Comparison of ENCODE assay signal across 9 mouse cellular contexts in the genomic region with DNA sequence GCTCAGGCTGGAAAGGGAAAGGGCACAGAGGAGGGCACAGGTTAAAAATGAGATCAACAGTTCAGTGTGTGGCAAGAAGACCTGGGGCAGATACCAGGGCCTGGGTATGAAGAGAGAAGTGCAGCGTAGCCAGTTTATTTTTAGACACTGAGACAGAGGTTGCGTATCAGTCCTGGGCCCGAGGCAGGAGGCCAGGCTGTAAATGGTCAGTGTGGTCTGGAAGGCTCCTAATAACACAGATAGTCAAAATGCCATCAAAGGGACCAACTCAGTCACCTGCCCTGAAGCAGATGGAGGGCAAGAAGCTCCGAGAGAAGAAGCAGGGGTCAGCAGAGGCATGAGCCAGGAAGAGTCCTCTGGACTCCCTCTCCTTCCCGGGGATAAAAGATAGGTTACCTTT. TPM values are rescaled to one million over a fixed set of nuclear protein-coding genes. Genes with fewer than 3 reads are reported as not detected.
DNase-seq lines count a peak whose midpoint lies in the region; ATAC-seq and TF ChIP-seq lines count a peak whose summit lies in the region.
"Had no signal": no experiment of that assay in that cellular context is flagged by ENCODE, and none has a peak within 500 bp of the region (broad histone marks: within the 10 kb centered on the region; RNA-seq: fewer than 3 reads in every experiment).

No protein-coding gene starts in this region.

- H3K4me1 ChIP-seq in midbrain, embryonic 12.5 days: peaks cover 90% of the 10 kb centered on the region
- H3K4me1 ChIP-seq in midbrain, embryonic 10.5 days: peaks cover 99% of the 10 kb centered on the region
- H3K4me1 ChIP-seq in limb, embryonic 10.5 days: peaks cover 70% of the 10 kb centered on the region
- peaks cover 66% of the 10 kb centered on the region for H3K4me1 ChIP-seq in forebrain, embryonic 15.5 days

- ATAC-seq in midbrain, embryonic 12.5 days (ENCODE audit: low FRiP score, low read depth): no peak
- ATAC-seq in forebrain, embryonic 15.5 days (replicated peaks): no peak

- 92% methylated on average over 5 of the region's 5 CpGs for WGBS in midbrain, embryonic 12.5 days
- WGBS in midbrain, embryonic 10.5 days: 87% methylated on average over 5 of the region's 5 CpGs
- 72% methylated on average over 5 of the region's 5 CpGs for WGBS in limb, embryonic 10.5 days
- 87% methylated on average over 5 of the region's 5 CpGs for WGBS in forebrain, embryonic 15.5 days

- H3K9me3 ChIP-seq in midbrain, embryonic 12.5 days: no peaks in the 10 kb centered on the region
- no peaks in the 10 kb centered on the region for H3K9me3 ChIP-seq in midbrain, embryonic 10.5 days (replicated peaks)
- H3K9me3 ChIP-seq in limb, embryonic 10.5 days (replicated peaks): no peaks in the 10 kb centered on the region
- no peaks in the 10 kb centered on the region for H3K9me3 ChIP-seq in forebrain, embryonic 15.5 days

- peak overlapping the region; percentile 93 for H3K27ac ChIP-seq in gastrocnemius, adult 2 months
- H3K27ac ChIP-seq in midbrain, embryonic 12.5 days (replicated peaks): peak overlapping the region; percentile 20; the same call in 1 of the 2 replicates
- H3K27ac ChIP-seq in midbrain, embryonic 10.5 days (replicated peaks): no peak overlapping the region
- H3K27ac ChIP-seq in limb, embryonic 10.5 days: 0 out of 2 replicates have a peak overlapping the region, but pooled peaks have one; percentile 26
- no peak overlapping the region for H3K27ac ChIP-seq in forebrain, embryonic 15.5 days (replicated peaks)
- H3K27ac ChIP-seq: kidney, postnatal 0 days had no signal

- no peaks in the 10 kb centered on the region for H3K27me3 ChIP-seq in midbrain, embryonic 12.5 days
- H3K27me3 ChIP-seq in midbrain, embryonic 10.5 days (ENCODE audit: low read depth, poor library complexity, severe bottlenecking): no peaks in the 10 kb centered on the region
- no peaks in the 10 kb centered on the region for H3K27me3 ChIP-seq in limb, embryonic 10.5 days (ENCODE audit: low read depth, poor library complexity, severe bottlenecking)
- H3K27me3 ChIP-seq in forebrain, embryonic 15.5 days: no peaks in the 10 kb centered on the region

- no peak overlapping the region for H3K9ac ChIP-seq in midbrain, embryonic 12.5 days (replicated peaks)
- H3K9ac ChIP-seq in forebrain, embryonic 15.5 days (replicated peaks): no peak overlapping the region

- H3K4me2 ChIP-seq in midbrain, embryonic 12.5 days (replicated peaks): no peak overlapping the region
- no peak overlapping the region for H3K4me2 ChIP-seq in forebrain, embryonic 15.5 days (replicated peaks)

- no peak for TF ChIP-seq CTCF in gastrocnemius, adult 2 months (IDR thresholded peaks at IDR 0.05)

- intact Hi-C loops in gastrocnemius, adult 2 months (cut with DNase I): no loop called here
- intact Hi-C loops in gastrocnemius, postnatal 36 days (cut with DNase I): no loop called here
- intact Hi-C loops in left cerebral cortex, postnatal 4 days (cut with DNase I): no loop called here

- H3K36me3 ChIP-seq in midbrain, embryonic 12.5 days: no peaks in the 10 kb centered on the region
- H3K36me3 ChIP-seq in midbrain, embryonic 10.5 days: peaks cover 8% of the 10 kb centered on the region
- H3K36me3 ChIP-seq in limb, embryonic 10.5 days: peaks cover 2% of the 10 kb centered on the region
- no peaks in the 10 kb centered on the region for H3K36me3 ChIP-seq in forebrain, embryonic 15.5 days

- peak; percentile 82 for DNase-seq in gastrocnemius, adult 2 months
- DNase-seq in gastrocnemius, postnatal 36 days: no peak
- DNase-seq in midbrain, embryonic 10.5 days (ENCODE audit: low spot score): no peak
- DNase-seq in limb, embryonic 10.5 days (ENCODE audit: low spot score): no peak
- DNase-seq in left cerebral cortex, postnatal 4 days: no peak
- no peak for DNase-seq in urinary bladder, adult 2 months (ENCODE audit: low spot score)

- peak overlapping the region; percentile 51 for H3K4me3 ChIP-seq in gastrocnemius, adult 2 months
- H3K4me3 ChIP-seq in midbrain, embryonic 12.5 days: no peak overlapping the region
- H3K4me3 ChIP-seq in midbrain, embryonic 10.5 days: no peak overlapping the region
- no peak overlapping the region for H3K4me3 ChIP-seq in limb, embryonic 10.5 days
- H3K4me3 ChIP-seq in forebrain, embryonic 15.5 days: no peak overlapping the region

RNA-seq across cellular contexts. Expression of a gene that starts 7.4 kb away (rescaled TPM):
- total RNA-seq in gastrocnemius, adult 2 months (2021): 100 to 1,000 TPM; 203 to 251 TPM
- 100 to 1,000 TPM; 214 to 237 TPM for total RNA-seq in gastrocnemius, postnatal 36 days (2021)
- polyA plus RNA-seq in midbrain, embryonic 12.5 days (2016; fragmentation: Nextera tagmentation; extraction: Ambion mirVana): 69.5 and 76.4 TPM in 2 replicates
- 50.9 and 55.7 TPM in 2 replicates for polyA plus RNA-seq in midbrain, embryonic 10.5 days (2016; fragmentation: Nextera tagmentation; extraction: Ambion mirVana)
- 46.8 and 47.9 TPM in 2 replicates for polyA plus RNA-seq in limb, embryonic 10.5 days (2016; fragmentation: Nextera tagmentation; extraction: Ambion mirVana)
- total RNA-seq in left cerebral cortex, postnatal 4 days (2021): 10 to 100 TPM; 32.1 to 35.4 TPM
- polyA plus RNA-seq in urinary bladder, adult 2 months (2012; rRNA removed): 77.4 and 86.8 TPM in 2 replicates
- 23.8 and 26.9 TPM in 2 replicates for polyA plus RNA-seq in forebrain, embryonic 15.5 days (2015; fragmentation: Nextera tagmentation; extraction: Ambion mirVana)

RNA-seq across cellular contexts. Expression of a gene that starts 47.9 kb away (rescaled TPM):
- not detected for total RNA-seq in gastrocnemius, adult 2 months (2021)
- not detected for total RNA-seq in gastrocnemius, postnatal 36 days (2021)
- 18.7 and 21.5 TPM in 2 replicates for polyA plus RNA-seq in midbrain, embryonic 12.5 days (2016; fragmentation: Nextera tagmentation; extraction: Ambion mirVana)
- polyA plus RNA-seq in midbrain, embryonic 10.5 days (2016; fragmentation: Nextera tagmentation; extraction: Ambion mirVana): 15.4 and 18.1 TPM in 2 replicates
- polyA plus RNA-seq in limb, embryonic 10.5 days (2016; fragmentation: Nextera tagmentation; extraction: Ambion mirVana): 5.5 and 5.8 TPM in 2 replicates
- 10 to 100 TPM; 15.8 to 16.9 TPM for total RNA-seq in left cerebral cortex, postnatal 4 days (2021)
- polyA plus RNA-seq in urinary bladder, adult 2 months (2012; rRNA removed): 0.47 and 0.52 TPM in 2 replicates
- polyA plus RNA-seq in forebrain, embryonic 15.5 days (2015; fragmentation: Nextera tagmentation; extraction: Ambion mirVana): 17.9 and 20.8 TPM in 2 replicates

Comparison
In these comparisons a context has a peak if more than half of its experiments do, and no peak if none do; other contexts are left out.
1. H3K27ac ChIP-seq: peak in gastrocnemius, adult 2 months (single experiment), midbrain, embryonic 12.5 days (single experiment) and limb, embryonic 10.5 days (single experiment); none in midbrain, embryonic 10.5 days (single experiment) and forebrain, embryonic 15.5 days (single experiment).